Mouse (Mus musculus): ENCODE data around the gene Grin2a. TPM values are rescaled to one million over a fixed set of nuclear protein-coding genes. Genes with fewer than 3 reads are reported as not detected.

The Grin2a gene
- total and polyA plus RNA-seq, 3 experiments, result not detected

GRCm38 (mm10) chr16:9671222-9671621 lies 324.1 kb downstream of the Grin2a start:
- no peak overlapping the region for H3K4me3 ChIP-seq (ENCODE audit: control insufficient read depth in 1 of 2, insufficient read depth in 1 of 2, low read depth in 2 of 2, low read length in 2 of 2)
- no peak overlapping the region for H3K27ac ChIP-seq (ENCODE audit: control insufficient read depth, low read depth, low read length)
- H3K36me3 ChIP-seq (ENCODE audit: control insufficient read depth in 1 of 2, insufficient read depth in 2 of 2, low read length in 2 of 2), result no peaks in the 10 kb centered on the region
- no peak overlapping the region for H3K9ac ChIP-seq (ENCODE audit: control insufficient read depth, low read depth, low read length, poor library complexity, severe bottlenecking)
- H3K9me3 ChIP-seq (replicated peaks; ENCODE audit: insufficient read depth, low read length), result no peaks in the 10 kb centered on the region
- H3K27me3 ChIP-seq (ENCODE audit: control insufficient read depth in 1 of 2, insufficient read depth in 2 of 2, low read length in 2 of 2), result no peaks in the 10 kb centered on the region
- TF ChIP-seq MXI1 (IDR thresholded peaks at IDR 0.05; ENCODE audit: low read depth, low read length), result no peak
- TF ChIP-seq ZMIZ1 (IDR thresholded peaks at IDR 0.05; ENCODE audit: low read depth, low read length), result no peak
- no peak for TF ChIP-seq POLR2A (IDR thresholded peaks at IDR 0.05; ENCODE audit: control insufficient read depth in 1 of 2, insufficient read depth in 1 of 2, low read depth in 1 of 2, low read length in 2 of 2, poor library complexity in 1 of 2)
- TF ChIP-seq GATA1 (IDR thresholded peaks at IDR 0.05; ENCODE audit: low read depth, low read length), result no peak
- TF ChIP-seq MAZ (IDR thresholded peaks at IDR 0.05; ENCODE audit: low read depth, low read length), result no peak
- no peak for TF ChIP-seq MAFK (IDR thresholded peaks at IDR 0.05; ENCODE audit: borderline replicate concordance, low read depth, low read length)
- TF ChIP-seq NRF1 (IDR thresholded peaks at IDR 0.05; ENCODE audit: insufficient read depth, low read depth, low read length, poor library complexity, severe bottlenecking), result no peak
- no peak for TF ChIP-seq POLR2AphosphoS5 (IDR thresholded peaks at IDR 0.05; ENCODE audit: borderline replicate concordance, low read depth, low read length)
- TF ChIP-seq ZC3H11A (IDR thresholded peaks at IDR 0.05; ENCODE audit: low read depth, low read length), result no peak
- no peak for TF ChIP-seq USF1 (IDR thresholded peaks at IDR 0.05; ENCODE audit: low read depth, low read length)
- TF ChIP-seq ZKSCAN1 (IDR thresholded peaks at IDR 0.05; ENCODE audit: low read depth, low read length), result no peak
- TF ChIP-seq UBTF (IDR thresholded peaks at IDR 0.05; ENCODE audit: borderline replicate concordance, insufficient read depth, low read depth, low read length), result no peak
- no peak for TF ChIP-seq TAL1 (IDR thresholded peaks at IDR 0.05; ENCODE audit: low read length)
- no peaks in the 10 kb centered on the region for H3K79me2 ChIP-seq (ENCODE audit: control insufficient read depth, insufficient read depth, low read length, poor library complexity)
- H3K4me1 ChIP-seq (ENCODE audit: control insufficient read depth in 1 of 2, insufficient read depth in 2 of 2, low read length in 2 of 2), result no peaks in the 10 kb centered on the region
- DNase-seq (ENCODE audit: low read depth, low spot score), result no peak

GRCm38 (mm10) chr16:9670750-9671161 lies 324.6 kb downstream of the Grin2a start:
- no peaks in the 10 kb centered on the region for H3K4me1 ChIP-seq (ENCODE audit: control insufficient read depth in 1 of 2, insufficient read depth in 2 of 2, low read length in 2 of 2)
- H3K79me2 ChIP-seq (ENCODE audit: control insufficient read depth, insufficient read depth, low read length, poor library complexity), result no peaks in the 10 kb centered on the region
- H3K36me3 ChIP-seq (ENCODE audit: control insufficient read depth in 1 of 2, insufficient read depth in 2 of 2, low read length in 2 of 2), result no peaks in the 10 kb centered on the region
- DNase-seq (ENCODE audit: low read depth, low spot score), result no peak
- no peak overlapping the region for H3K27ac ChIP-seq (ENCODE audit: control insufficient read depth, low read depth, low read length)
- no peak overlapping the region for H3K9ac ChIP-seq (ENCODE audit: control insufficient read depth, low read depth, low read length, poor library complexity, severe bottlenecking)
- no peak overlapping the region for H3K4me3 ChIP-seq (ENCODE audit: control insufficient read depth in 1 of 2, insufficient read depth in 1 of 2, low read depth in 2 of 2, low read length in 2 of 2)
- TF ChIP-seq JUND (IDR thresholded peaks at IDR 0.05; ENCODE audit: low read depth, low read length), result no peak
- TF ChIP-seq ZC3H11A (IDR thresholded peaks at IDR 0.05; ENCODE audit: low read depth, low read length), result no peak
- no peak for TF ChIP-seq MXI1 (IDR thresholded peaks at IDR 0.05; ENCODE audit: low read depth, low read length)
- no peak for TF ChIP-seq SMC3 (IDR thresholded peaks at IDR 0.05; ENCODE audit: low read depth, low read length)
- no peak for TF ChIP-seq NRF1 (IDR thresholded peaks at IDR 0.05; ENCODE audit: insufficient read depth, low read depth, low read length, poor library complexity, severe bottlenecking)
- no peak for TF ChIP-seq ELF1 (IDR thresholded peaks at IDR 0.05; ENCODE audit: low read depth, low read length)
- no peak for TF ChIP-seq CTCF (IDR thresholded peaks at IDR 0.05 in 2 of 3, conservative IDR thresholded peaks at IDR 0.05 in 1 of 3; ENCODE audit: control insufficient read depth in 1 of 3, insufficient read depth in 1 of 3, low read depth in 2 of 3, low read length in 3 of 3, poor library complexity in 1 of 3, severe bottlenecking in 1 of 3)
- TF ChIP-seq ZNF384 (IDR thresholded peaks at IDR 0.05; ENCODE audit: low read depth, low read length), result no peak
- TF ChIP-seq HCFC1 (IDR thresholded peaks at IDR 0.05; ENCODE audit: low read depth, low read length), result no peak
- no peak for TF ChIP-seq MYB (IDR thresholded peaks at IDR 0.05; ENCODE audit: low read depth, low read length)
- TF ChIP-seq E2F4 (IDR thresholded peaks at IDR 0.05; ENCODE audit: borderline replicate concordance, low read depth, low read length), result no peak
- TF ChIP-seq GATA1 (IDR thresholded peaks at IDR 0.05; ENCODE audit: low read depth, low read length), result no peak
- no peak for TF ChIP-seq BHLHE40 (IDR thresholded peaks at IDR 0.05; ENCODE audit: borderline replicate concordance, low read depth, low read length)
- TF ChIP-seq RCOR1 (IDR thresholded peaks at IDR 0.05; ENCODE audit: low read depth, low read length), result no peak
- TF ChIP-seq USF2 (IDR thresholded peaks at IDR 0.05; ENCODE audit: borderline replicate concordance in 1 of 2, insufficient read depth in 1 of 2, low read depth in 1 of 2, low read length in 2 of 2), result no peak
- no peak for TF ChIP-seq ZMIZ1 (IDR thresholded peaks at IDR 0.05; ENCODE audit: low read depth, low read length)
- TF ChIP-seq MAFK (IDR thresholded peaks at IDR 0.05; ENCODE audit: borderline replicate concordance, low read depth, low read length), result no peak
- no peak for TF ChIP-seq GABPA (IDR thresholded peaks at IDR 0.05; ENCODE audit: low read depth, low read length)
- no peaks in the 10 kb centered on the region for H3K27me3 ChIP-seq (ENCODE audit: control insufficient read depth in 1 of 2, insufficient read depth in 2 of 2, low read length in 2 of 2)
- no peaks in the 10 kb centered on the region for H3K9me3 ChIP-seq (replicated peaks; ENCODE audit: insufficient read depth, low read length)

Data from MEL (cell line).